Mouse (Mus musculus) natural killer cell, adult 2 months (primary cell): ENCODE data around the gene Rprd1b.

Source experiments
- DNase-seq, 2 experiments: peaks; one replicate each; pipeline ENCODE4 v3.0.0; 2022; ENCODE audit warnings: low spot score in 2 of 2

Rprd1b gene

GRCm38 (mm10) chr2:158028354-158028863 lies at the start of gene Rprd1b, which contains the start of gene Tti1:
Rprd1b (plus strand) TSS chr2:158028497.
Tti1 (minus strand) TSS chr2:158028433.
- peak; percentile 89 to 91 for DNase-seq

- no peak for DNase-seq
Observed at GRCm38 (mm10) chr2:157979241-157979640, 49.1 kb upstream of the Rprd1b start.

GRCm38 (mm10) chr2:157982727-157983126 lies 45.6 kb upstream of the Rprd1b start:
- no peak for DNase-seq

- no peak for DNase-seq
Observed at GRCm38 (mm10) chr2:157983276-157983675, 45.0 kb upstream of the Rprd1b start.

- no peak for DNase-seq
Observed at GRCm38 (mm10) chr2:157985611-157986010, 42.7 kb upstream of the Rprd1b start.

GRCm38 (mm10) chr2:157986235-157986634 lies 42.1 kb upstream of the Rprd1b start:
- no peak for DNase-seq

GRCm38 (mm10) chr2:157988416-157989190 lies 39.7 kb upstream of the Rprd1b start:
- no peak for DNase-seq

- no peak for DNase-seq
Observed at GRCm38 (mm10) chr2:157989946-157990345, 38.4 kb upstream of the Rprd1b start.

GRCm38 (mm10) chr2:157991026-157991425 lies 37.3 kb upstream of the Rprd1b start:
- no peak for DNase-seq

GRCm38 (mm10) chr2:157992501-157992900 lies 35.8 kb upstream of the Rprd1b start:
- no peak for DNase-seq

- DNase-seq: no peak
Observed at GRCm38 (mm10) chr2:157998817-157999216, 29.5 kb upstream of the Rprd1b start.

- no peak for DNase-seq
Observed at GRCm38 (mm10) chr2:158004620-158005019, 23.7 kb upstream of the Rprd1b start.

GRCm38 (mm10) chr2:158005641-158006040 lies 22.7 kb upstream of the Rprd1b start:
- DNase-seq: no peak

GRCm38 (mm10) chr2:158009373-158009772 lies 18.9 kb upstream of the Rprd1b start:
- DNase-seq: no peak

GRCm38 (mm10) chr2:158012608-158013007 lies 15.7 kb upstream of the Rprd1b start:
- no peak for DNase-seq

- DNase-seq: no peak
Observed at GRCm38 (mm10) chr2:158017330-158017729, 11.0 kb upstream of the Rprd1b start.

GRCm38 (mm10) chr2:158027855-158028353 lies 393 bp upstream of the Rprd1b start:
- DNase-seq: no peak

- no peak for DNase-seq
Observed at GRCm38 (mm10) chr2:158030007-158030406, 1.7 kb downstream of the Rprd1b start.

- no peak for DNase-seq
Observed at GRCm38 (mm10) chr2:158035813-158036212, 7.5 kb downstream of the Rprd1b start.

GRCm38 (mm10) chr2:158036408-158036807 lies 8.1 kb downstream of the Rprd1b start:
- no peak for DNase-seq

- no peak for DNase-seq
Observed at GRCm38 (mm10) chr2:158036953-158037352, 8.7 kb downstream of the Rprd1b start.

- no peak for DNase-seq
Observed at GRCm38 (mm10) chr2:158037571-158037970, 9.3 kb downstream of the Rprd1b start.

- DNase-seq: no peak
Observed at GRCm38 (mm10) chr2:158039662-158040061, 11.4 kb downstream of the Rprd1b start.
